Mouse (Mus musculus) NIH3T3 (cell line): ENCODE results near the gene Megf11.
"Not testable (repeated sequence)": the region's sequence is repeated elsewhere in the genome, so short reads cannot be mapped to it uniquely, and the experiment has no call there.

Experiments used
- DNase-seq: peaks from one replicate; pipeline ENCODE4 v3.0.0-alpha.2; 2012; ENCODE audit warnings: low read depth

Megf11 gene

GRCm38 (mm10) chr9:64466564-64466963, 81.1 kb downstream of the Megf11 start:
- DNase-seq = no peak

- no peak for DNase-seq
These were observed 85.4 kb downstream of the Megf11 start for GRCm38 (mm10) chr9:64470806-64471205.

- DNase-seq = no peak
These were observed 85.9 kb downstream of the Megf11 start for GRCm38 (mm10) chr9:64471336-64471735.

GRCm38 (mm10) chr9:64472165-64472564, 86.7 kb downstream of the Megf11 start:
- no peak for DNase-seq

GRCm38 (mm10) chr9:64472743-64473142, 87.3 kb downstream of the Megf11 start:
- no peak for DNase-seq

GRCm38 (mm10) chr9:64473170-64473569, 87.7 kb downstream of the Megf11 start:
- no peak for DNase-seq

GRCm38 (mm10) chr9:64473695-64474094, 88.3 kb downstream of the Megf11 start:
- peak; percentile 5 for DNase-seq

- DNase-seq = peak; percentile 47
These were observed 88.7 kb downstream of the Megf11 start for GRCm38 (mm10) chr9:64474142-64474541.

- DNase-seq = no peak
These were observed 90.5 kb downstream of the Megf11 start for GRCm38 (mm10) chr9:64475942-64476341.

- DNase-seq = not testable (repeated sequence)
These were observed 92.0 kb downstream of the Megf11 start for GRCm38 (mm10) chr9:64477397-64477796.

- DNase-seq = no peak
These were observed 96.7 kb downstream of the Megf11 start for GRCm38 (mm10) chr9:64482126-64482525.

- DNase-seq = no peak
These were observed 102.0 kb downstream of the Megf11 start for GRCm38 (mm10) chr9:64487377-64487776.

- no peak for DNase-seq
These were observed 109.2 kb downstream of the Megf11 start for GRCm38 (mm10) chr9:64494647-64495046.

GRCm38 (mm10) chr9:64498929-64499328, 113.5 kb downstream of the Megf11 start:
- peak; percentile 46 for DNase-seq

GRCm38 (mm10) chr9:64501211-64501610, 115.8 kb downstream of the Megf11 start:
- peak; percentile 7 for DNase-seq

GRCm38 (mm10) chr9:64503996-64504395, 118.6 kb downstream of the Megf11 start:
- DNase-seq = no peak

GRCm38 (mm10) chr9:64504456-64504855, 119.0 kb downstream of the Megf11 start:
- DNase-seq = no peak

GRCm38 (mm10) chr9:64504921-64505320, 119.5 kb downstream of the Megf11 start:
- DNase-seq = no peak

- DNase-seq = no peak
These were observed 121.2 kb downstream of the Megf11 start for GRCm38 (mm10) chr9:64506440-64507206.

- DNase-seq = no peak
These were observed 121.7 kb downstream of the Megf11 start for GRCm38 (mm10) chr9:64507207-64507517.

GRCm38 (mm10) chr9:64507995-64508394, 122.6 kb downstream of the Megf11 start:
- no peak for DNase-seq

GRCm38 (mm10) chr9:64514826-64515225, 129.4 kb downstream of the Megf11 start:
- no peak for DNase-seq

- DNase-seq = no peak
These were observed 134.7 kb downstream of the Megf11 start for GRCm38 (mm10) chr9:64519921-64520746.
